Mouse (Mus musculus): ENCODE data around the gene Ubr1. TPM values are rescaled to one million over a fixed set of nuclear protein-coding genes. Genes with fewer than 3 reads are reported as not detected.

The Ubr1 gene
- 6.1 and 12.1 TPM in 2 replicates for polyA plus RNA-seq (2012; rRNA removed)

DNA sequence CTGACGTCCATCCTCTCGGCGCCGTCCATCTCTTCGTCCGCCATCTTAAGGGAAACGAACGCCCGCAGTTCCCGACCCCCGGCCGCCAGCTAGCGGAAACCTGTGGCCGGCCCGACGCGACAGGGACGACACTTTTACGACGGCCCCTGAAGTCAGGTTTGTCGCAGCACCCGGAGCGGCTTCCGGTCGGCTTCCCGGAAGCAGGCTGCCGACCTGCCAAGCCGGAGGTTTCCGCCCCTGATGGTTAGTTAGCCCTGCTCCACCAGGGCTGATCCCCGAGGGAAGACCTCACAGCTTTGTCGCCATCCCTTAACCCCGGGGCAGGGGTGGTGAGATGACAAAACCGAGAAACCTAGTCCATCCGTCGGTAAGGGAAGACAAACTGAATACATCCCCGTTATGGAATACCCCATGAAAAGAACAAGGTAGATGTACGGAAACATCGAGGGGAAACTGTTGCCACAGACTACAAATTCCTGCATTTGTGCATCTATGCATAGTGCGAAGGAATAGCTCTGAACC is at the start of gene Ubr1:
Gene Ubr1 (minus strand): TSS at position 157 of the 522 bp plus-strand sequence.
- no peak for TF ChIP-seq CTCF (IDR thresholded peaks at IDR 0.05; ENCODE audit: extremely low read depth, insufficient read length, insufficient replicate concordance, low read depth, low read length)
- peak; percentile 88; the same call in 1 of the 2 replicates for TF ChIP-seq POLR2A (IDR thresholded peaks at IDR 0.05; ENCODE audit: low read depth, low read length)
- H3K27me3 ChIP-seq (ENCODE audit: control insufficient read depth, insufficient read depth, low read length), result no peaks in the 10 kb centered on the region
- peak within 1 kb of the TSS; percentile 72 for H3K27ac ChIP-seq (ENCODE audit: insufficient read depth, low read depth, low read length)
- 0 out of 2 replicates have a peak, but pooled peaks cover 2% of the 10 kb centered on the region for H3K4me1 ChIP-seq (ENCODE audit: control insufficient read depth, insufficient read depth, insufficient read length, low read length)
- H3K4me3 ChIP-seq (ENCODE audit: low read depth, low read length), result peak within 1 kb of the TSS; percentile 94
- H3K36me3 ChIP-seq (ENCODE audit: control insufficient read depth, insufficient read depth, low read length), result no peaks in the 10 kb centered on the region
- WGBS, result under 1% methylated on average over 39 of the region's 39 CpGs

DNA sequence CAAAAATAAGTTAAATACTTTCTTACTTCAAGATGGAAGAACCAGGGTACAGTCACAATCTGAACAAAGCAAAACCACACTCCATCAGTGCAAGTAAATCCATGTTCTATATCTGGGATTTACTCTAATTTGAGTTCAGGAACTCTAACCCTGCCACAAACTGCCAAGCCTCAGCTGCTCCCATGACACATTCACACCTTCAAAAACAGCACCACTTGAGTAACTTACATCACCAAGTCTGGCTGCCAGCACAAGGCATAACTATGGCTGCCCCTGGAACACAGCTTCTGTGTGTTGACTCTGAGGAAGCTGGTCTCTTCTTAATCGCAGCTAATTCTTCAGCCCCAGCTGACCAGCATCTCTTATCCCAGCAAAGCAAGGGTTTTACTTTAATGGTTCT is 46.6 kb upstream of the Ubr1 start:
- Histone ChIP-seq H3K36me3 (ENCODE audit: control insufficient read depth, insufficient read depth, low read length) (peaks cover 38% of the 10 kb centered on the region), H3K27me3 (ENCODE audit: control insufficient read depth, insufficient read depth, low read length) (no peaks in the 10 kb centered on the region), H3K4me1 (ENCODE audit: control insufficient read depth, insufficient read depth, insufficient read length, low read length) (no peaks in the 10 kb centered on the region), H3K4me3 (ENCODE audit: low read depth, low read length) (no peak overlapping the region), H3K27ac (ENCODE audit: insufficient read depth, low read depth, low read length) (no peak overlapping the region)
- TF ChIP-seq POLR2A (IDR thresholded peaks at IDR 0.05; ENCODE audit: low read depth, low read length) (no peak), CTCF (IDR thresholded peaks at IDR 0.05; ENCODE audit: extremely low read depth, insufficient read length, insufficient replicate concordance, low read depth, low read length) (no peak)
- 95% methylated on average over 1 of the region's 1 CpGs for WGBS

GRCm38 (mm10) chr2:121016226-121016625 is 45.7 kb upstream of the Ubr1 start:
- Histone ChIP-seq H3K4me1 (ENCODE audit: control insufficient read depth, insufficient read depth, insufficient read length, low read length) (no peaks in the 10 kb centered on the region), H3K36me3 (ENCODE audit: control insufficient read depth, insufficient read depth, low read length) (peaks cover 40% of the 10 kb centered on the region), H3K27me3 (ENCODE audit: control insufficient read depth, insufficient read depth, low read length) (no peaks in the 10 kb centered on the region), H3K4me3 (ENCODE audit: low read depth, low read length) (no peak overlapping the region), H3K27ac (ENCODE audit: insufficient read depth, low read depth, low read length) (no peak overlapping the region)
- TF ChIP-seq CTCF (IDR thresholded peaks at IDR 0.05; ENCODE audit: extremely low read depth, insufficient read length, insufficient replicate concordance, low read depth, low read length), result no peak
- TF ChIP-seq POLR2A (IDR thresholded peaks at IDR 0.05; ENCODE audit: low read depth, low read length), result no peak
- WGBS, result 89% methylated on average over 9 of the region's 9 CpGs

- 75% methylated on average over 2 of the region's 2 CpGs for WGBS
- no peak overlapping the region for H3K4me3 ChIP-seq (ENCODE audit: low read depth, low read length)
- TF ChIP-seq POLR2A (IDR thresholded peaks at IDR 0.05; ENCODE audit: low read depth, low read length) (no peak), CTCF (IDR thresholded peaks at IDR 0.05; ENCODE audit: extremely low read depth, insufficient read length, insufficient replicate concordance, low read depth, low read length) (no peak)
- H3K27me3 ChIP-seq (ENCODE audit: control insufficient read depth, insufficient read depth, low read length), result no peaks in the 10 kb centered on the region
- no peaks in the 10 kb centered on the region for H3K4me1 ChIP-seq (ENCODE audit: control insufficient read depth, insufficient read depth, insufficient read length, low read length)
- H3K36me3 ChIP-seq (ENCODE audit: control insufficient read depth, insufficient read depth, low read length), result peaks cover 41% of the 10 kb centered on the region
- H3K27ac ChIP-seq (ENCODE audit: insufficient read depth, low read depth, low read length), result no peak overlapping the region
These were observed 45.0 kb upstream of the Ubr1 start for GRCm38 (mm10) chr2:121015507-121015906.

DNA sequence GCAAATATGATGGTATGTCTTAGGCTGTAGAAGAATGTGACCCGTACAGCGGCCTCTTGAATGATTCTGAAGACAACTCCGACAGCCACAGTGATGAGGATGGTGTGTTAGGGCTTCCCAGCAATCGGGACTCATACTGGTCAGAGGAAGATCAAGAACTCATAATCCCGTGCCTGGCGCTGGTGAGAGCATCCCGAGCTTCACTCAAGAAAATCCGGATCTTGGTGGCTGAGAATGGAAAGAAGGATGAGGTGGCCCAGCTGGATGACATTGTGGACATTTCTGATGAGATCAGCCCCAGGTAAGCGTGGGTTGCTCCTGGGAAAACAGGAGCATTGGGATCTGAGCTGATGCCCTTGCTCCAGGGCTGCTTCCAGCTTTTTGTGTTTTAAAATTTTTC is 42.2 kb upstream of the Ubr1 start:
- Histone ChIP-seq H3K4me1 (ENCODE audit: control insufficient read depth, insufficient read depth, insufficient read length, low read length) (peaks cover 3% of the 10 kb centered on the region; the same call in 1 of the 2 replicates), H3K27me3 (ENCODE audit: control insufficient read depth, insufficient read depth, low read length) (no peaks in the 10 kb centered on the region), H3K27ac (ENCODE audit: insufficient read depth, low read depth, low read length) (no peak overlapping the region), H3K36me3 (ENCODE audit: control insufficient read depth, insufficient read depth, low read length) (peaks cover 39% of the 10 kb centered on the region), H3K4me3 (ENCODE audit: low read depth, low read length) (no peak overlapping the region)
- TF ChIP-seq POLR2A (IDR thresholded peaks at IDR 0.05; ENCODE audit: low read depth, low read length) (no peak), CTCF (IDR thresholded peaks at IDR 0.05; ENCODE audit: extremely low read depth, insufficient read length, insufficient replicate concordance, low read depth, low read length) (no peak)
- WGBS, result 88% methylated on average over 9 of the region's 9 CpGs

- TF ChIP-seq POLR2A (IDR thresholded peaks at IDR 0.05; ENCODE audit: low read depth, low read length), result no peak
- no peak for TF ChIP-seq CTCF (IDR thresholded peaks at IDR 0.05; ENCODE audit: extremely low read depth, insufficient read length, insufficient replicate concordance, low read depth, low read length)
- Histone ChIP-seq H3K4me3 (ENCODE audit: low read depth, low read length) (peak overlapping the region; percentile 85), H3K27me3 (ENCODE audit: control insufficient read depth, insufficient read depth, low read length) (no peaks in the 10 kb centered on the region), H3K36me3 (ENCODE audit: control insufficient read depth, insufficient read depth, low read length) (peaks cover 15% of the 10 kb centered on the region), H3K4me1 (ENCODE audit: control insufficient read depth, insufficient read depth, insufficient read length, low read length) (peaks cover 3% of the 10 kb centered on the region; the same call in 1 of the 2 replicates), H3K27ac (ENCODE audit: insufficient read depth, low read depth, low read length) (no peak overlapping the region)
- WGBS, result 12% methylated on average over 5 of the region's 5 CpGs
These were observed 38.7 kb upstream of the Ubr1 start for GRCm38 (mm10) chr2:121009071-121009677.

DNA sequence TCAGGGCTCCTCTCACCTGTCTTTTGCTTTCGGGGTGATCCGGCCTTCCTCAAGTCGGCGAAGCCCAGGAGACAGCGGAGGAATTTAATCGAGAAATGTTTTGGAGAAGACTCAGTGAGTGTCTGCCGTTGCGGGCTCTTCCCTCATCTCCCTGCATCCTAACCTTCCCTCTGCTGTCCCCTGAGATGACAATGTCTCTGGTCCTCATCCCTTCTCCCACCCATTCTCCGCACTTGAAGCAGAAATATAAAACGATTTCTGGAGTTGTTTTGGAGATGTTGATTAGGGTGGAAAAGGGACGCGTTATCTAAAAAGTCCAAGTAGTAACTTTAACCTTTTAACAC is 38.1 kb upstream of the Ubr1 start:
- H3K36me3 ChIP-seq (ENCODE audit: control insufficient read depth, insufficient read depth, low read length), result peaks cover 11% of the 10 kb centered on the region
- TF ChIP-seq POLR2A (IDR thresholded peaks at IDR 0.05; ENCODE audit: low read depth, low read length), result no peak
- TF ChIP-seq CTCF (IDR thresholded peaks at IDR 0.05; ENCODE audit: extremely low read depth, insufficient read length, insufficient replicate concordance, low read depth, low read length), result no peak
- peaks cover 3% of the 10 kb centered on the region; the same call in 1 of the 2 replicates for H3K4me1 ChIP-seq (ENCODE audit: control insufficient read depth, insufficient read depth, insufficient read length, low read length)
- WGBS, result 1% methylated on average over 12 of the region's 12 CpGs
- no peaks in the 10 kb centered on the region for H3K27me3 ChIP-seq (ENCODE audit: control insufficient read depth, insufficient read depth, low read length)
- H3K4me3 ChIP-seq (ENCODE audit: low read depth, low read length), result peak overlapping the region; percentile 85
- H3K27ac ChIP-seq (ENCODE audit: insufficient read depth, low read depth, low read length), result 0 out of 2 replicates have a peak overlapping the region, but pooled peaks have one; percentile 2

Measured in small intestine, adult 2 months (tissue).